Mouse (Mus musculus) testis, adult 2 months (tissue): ENCODE measurements around the gene Pitpnc1.

ENCODE experiments used
- CTCF ChIP-seq: fragments of 200-500 bp; IDR thresholded peaks from 2 replicates; pipeline ENCODE4 v1.5.1; 2012; ENCODE audit warnings: low read depth, mild to moderate bottlenecking, inconsistent platforms, low read length, moderate library complexity; ENCODE audit not compliant: control insufficient read depth, insufficient read depth, insufficient replicate concordance
- POLR2A ChIP-seq: fragments of 200-500 bp; IDR thresholded peaks from 2 replicates; pipeline ENCODE4 v1.6.1; 2012; ENCODE audit warnings: low read depth, mild to moderate bottlenecking, inconsistent platforms, low read length, moderate library complexity; ENCODE audit not compliant: control insufficient read depth

DNA sequence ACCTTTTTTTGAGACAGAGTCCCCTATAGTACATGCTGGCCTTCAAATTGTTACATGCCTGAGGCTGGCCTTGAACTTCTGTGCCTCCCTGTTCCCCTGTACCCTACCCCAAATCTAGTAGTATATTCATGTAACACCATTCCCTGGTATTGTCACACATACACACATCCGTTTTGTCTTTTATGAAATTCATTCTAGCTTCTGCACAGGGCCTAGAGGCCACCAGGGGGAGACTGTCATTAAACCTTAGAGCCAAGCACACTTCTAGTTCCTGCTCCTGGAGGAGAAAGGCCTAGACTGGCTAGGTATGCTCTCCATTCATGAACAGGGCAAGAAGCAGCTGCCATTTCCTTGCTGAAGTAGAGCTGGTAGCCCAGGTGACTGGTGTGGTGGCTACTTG is 35.8 kb upstream of the Pitpnc1 start:
- TF ChIP-seq CTCF (no peak; the same call in 1 of the 2 replicates), POLR2A (no peak)
